Mouse (Mus musculus): ENCODE measurements around the gene Cyp2b10. TPM values are rescaled to one million over a fixed set of nuclear protein-coding genes. Genes with fewer than 3 reads are reported as not detected.

Gene Cyp2b10
- polyA plus RNA-seq, 1 experiment from 2014 or later = not detected

DNA sequence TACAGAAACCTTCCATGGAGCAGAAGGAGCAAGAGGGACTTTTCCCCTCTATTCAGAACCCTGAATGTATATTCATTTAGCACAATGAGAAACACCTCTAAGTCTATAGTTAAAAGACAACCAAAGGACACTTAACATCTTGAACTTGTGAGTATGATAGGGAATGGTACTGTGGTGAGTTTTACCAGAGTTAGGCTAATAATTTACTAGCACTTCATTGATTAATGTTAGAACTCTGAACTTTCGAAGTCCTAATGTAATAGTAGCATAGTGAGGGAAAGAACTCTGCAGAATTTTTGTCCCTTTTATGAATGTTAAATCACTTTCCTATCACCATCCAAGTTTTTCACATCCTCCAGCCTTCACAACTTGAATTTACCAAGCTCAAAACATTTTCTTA lies 22.0 kb downstream of the Cyp2b10 start:
- Histone ChIP-seq H3K36me3 (no peaks in the 10 kb centered on the region), H3K4me2 (replicated peaks) (no peak overlapping the region), H3K9me3 (no peaks in the 10 kb centered on the region), H3K4me1 (replicated peaks) (no peaks in the 10 kb centered on the region), H3K4me3 (replicated peaks) (no peak overlapping the region), H3K27ac (no peak overlapping the region), H3K27me3 (replicated peaks) (no peaks in the 10 kb centered on the region), H3K9ac (no peak overlapping the region)
- 50% methylated on average over 1 of the region's 1 CpGs for WGBS
- ATAC-seq = peak; percentile 75

DNA sequence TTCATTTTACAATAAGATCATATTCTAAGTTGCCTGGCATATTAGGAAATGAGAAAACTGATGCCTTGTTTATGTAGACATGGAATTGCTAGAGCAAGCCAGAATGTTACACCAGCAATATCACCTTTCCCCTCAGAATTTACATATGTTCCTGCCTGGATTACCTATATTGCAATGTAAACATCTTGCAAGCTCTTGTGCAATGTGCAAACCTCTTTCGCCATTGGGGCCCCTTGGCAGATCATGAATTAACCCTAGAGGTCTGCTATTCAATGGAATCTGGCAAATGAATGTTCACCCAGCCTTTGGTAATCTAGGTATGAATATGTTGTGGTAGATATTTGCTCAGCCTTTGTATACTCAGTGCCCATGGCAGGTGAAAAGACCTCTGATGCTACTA lies 47.9 kb downstream of the Cyp2b10 start:
- Histone ChIP-seq H3K9ac (no peak overlapping the region), H3K4me1 (replicated peaks) (no peaks in the 10 kb centered on the region), H3K4me3 (replicated peaks) (no peak overlapping the region), H3K36me3 (no peaks in the 10 kb centered on the region), H3K27ac (no peak overlapping the region), H3K4me2 (replicated peaks) (no peak overlapping the region), H3K27me3 (replicated peaks) (no peaks in the 10 kb centered on the region), H3K9me3 (no peaks in the 10 kb centered on the region)
- no peak for ATAC-seq
- WGBS = 54% methylated on average over 1 of the region's 1 CpGs

Other genes with a start within 250 kb of the Cyp2b10 start
- gene Bckdha, start 238.6 kb upstream of the Cyp2b10 start, polyA plus RNA-seq (2015; fragmentation: Nextera tagmentation; extraction: Ambion mirVana) = 44.7 and 49.2 TPM in 2 replicates
- gene Exosc5, start 238.5 kb upstream of the Cyp2b10 start, polyA plus RNA-seq (2015; fragmentation: Nextera tagmentation; extraction: Ambion mirVana) = 80.5 and 87.7 TPM in 2 replicates
- gene Tmem91, start 222.5 kb upstream of the Cyp2b10 start, polyA plus RNA-seq (2015; fragmentation: Nextera tagmentation; extraction: Ambion mirVana) = 1.9 and 2.4 TPM in 2 replicates
- gene B9d2, start 216.8 kb upstream of the Cyp2b10 start, polyA plus RNA-seq (2015; fragmentation: Nextera tagmentation; extraction: Ambion mirVana) = 22.4 and 23.7 TPM in 2 replicates
- 2.3 and 2.5 TPM in 2 replicates for gene Tgfb1, start 210.6 kb upstream of the Cyp2b10 start, polyA plus RNA-seq (2015; fragmentation: Nextera tagmentation; extraction: Ambion mirVana)
- 18.5 and 19.3 TPM in 2 replicates for gene Ccdc97, start 178.5 kb upstream of the Cyp2b10 start, polyA plus RNA-seq (2015; fragmentation: Nextera tagmentation; extraction: Ambion mirVana)
- gene Hnrnpul1, start 142.9 kb upstream of the Cyp2b10 start, polyA plus RNA-seq (2015; fragmentation: Nextera tagmentation; extraction: Ambion mirVana) = 43.9 and 51.5 TPM in 2 replicates
- gene Axl, start 108.9 kb upstream of the Cyp2b10 start, polyA plus RNA-seq (2015; fragmentation: Nextera tagmentation; extraction: Ambion mirVana) = 69.8 and 71.5 TPM in 2 replicates
- gene Cyp2s1, start 80.7 kb upstream of the Cyp2b10 start, polyA plus RNA-seq (2015; fragmentation: Nextera tagmentation; extraction: Ambion mirVana) = 33.2 and 35.9 TPM in 2 replicates
- not detected in 2 replicates for gene Cyp2b13, start 163.9 kb downstream of the Cyp2b10 start, polyA plus RNA-seq (2015; fragmentation: Nextera tagmentation; extraction: Ambion mirVana)